Comparison of ENCODE assay signal across 24 mouse cellular contexts in genomic region chr1:171646429-171646940, GRCm38 (mm10). TPM values are rescaled to one million over a fixed set of nuclear protein-coding genes. Genes with fewer than 3 reads are reported as not detected.
DNase-seq lines count a peak whose midpoint lies in the region; ATAC-seq and TF ChIP-seq lines count a peak whose summit lies in the region.
"Had no signal": no experiment of that assay in that cellular context is flagged by ENCODE, and none has a peak within 500 bp of the region (broad histone marks: within the 10 kb centered on the region; RNA-seq: fewer than 3 reads in every experiment).

No protein-coding gene starts in this region.

- no peaks in the 10 kb centered on the region for H3K27me3 ChIP-seq in kidney, adult 2 months (replicated peaks; ENCODE audit: control insufficient read depth, insufficient read depth, low read length)
- no peaks in the 10 kb centered on the region for H3K27me3 ChIP-seq in small intestine, adult 2 months (ENCODE audit: control insufficient read depth, insufficient read depth, low read length)
- no peaks in the 10 kb centered on the region for H3K27me3 ChIP-seq in intestine, postnatal 0 days (replicated peaks; ENCODE audit: control insufficient read depth, insufficient read depth, low read length)
- H3K27me3 ChIP-seq: kidney, embryonic 15.5 days; Patski had no signal

- H3K9me3 ChIP-seq in intestine, postnatal 0 days (ENCODE audit: control insufficient read depth), result no peaks in the 10 kb centered on the region
- H3K9me3 ChIP-seq: heart, embryonic 10.5 days; kidney, embryonic 15.5 days had no signal

- 53% methylated on average over 5 of the region's 5 CpGs for WGBS in kidney, adult 2 months
- WGBS in small intestine, adult 2 months, result 66% methylated on average over 5 of the region's 5 CpGs
- 61% methylated on average over 5 of the region's 5 CpGs for WGBS in intestine, postnatal 0 days

- H3K9ac ChIP-seq in intestine, postnatal 0 days (ENCODE audit: low read depth, low read length), result no peak overlapping the region
- H3K9ac ChIP-seq: kidney, embryonic 15.5 days had no signal

- peak; percentile 7 for DNase-seq in kidney, adult 2 months
- no peak for DNase-seq in kidney, postnatal 25 days
- peak; percentile 35 to 37 for DNase-seq in B cell, adult 2 months
- DNase-seq in testis, postnatal 10 days (ENCODE audit: low spot score), result no peak
- DNase-seq: adrenal gland, adult 2 months; cerebellum, adult 2 months; cerebellum, postnatal 25 days; gastrocnemius, adult 2 months; kidney, postnatal 4 days; lung, postnatal 10 days; thymus, postnatal 4 days had no signal

- H3K27ac ChIP-seq in kidney, adult 2 months (ENCODE audit: insufficient read depth, low read depth, low read length), result no peak overlapping the region
- peak overlapping the region; percentile 71 for H3K27ac ChIP-seq in small intestine, adult 2 months (ENCODE audit: insufficient read depth, low read depth, low read length)
- H3K27ac ChIP-seq in intestine, postnatal 0 days (ENCODE audit: low read depth, low read length), result no peak overlapping the region
- H3K27ac ChIP-seq: gastrocnemius, adult 2 months; heart, embryonic 10.5 days; hindbrain, postnatal 0 days; kidney, embryonic 15.5 days had no signal

- no peaks in the 10 kb centered on the region for H3K4me1 ChIP-seq in kidney, adult 2 months (ENCODE audit: control insufficient read depth, insufficient read depth, low read length)
- H3K4me1 ChIP-seq in small intestine, adult 2 months (ENCODE audit: control insufficient read depth, insufficient read depth, insufficient read length, low read length), result no peaks in the 10 kb centered on the region; the same call in 1 of the 2 replicates
- no peaks in the 10 kb centered on the region for H3K4me1 ChIP-seq in intestine, postnatal 0 days (replicated peaks; ENCODE audit: control insufficient read depth, insufficient read depth, low read length)
- H3K4me1 ChIP-seq: heart, embryonic 10.5 days; kidney, embryonic 15.5 days had no signal

- no peak for TF ChIP-seq CTCF in kidney, adult 2 months (conservative IDR thresholded peaks at IDR 0.05; ENCODE audit: insufficient read depth, insufficient read length, low read depth, low read length)
- TF ChIP-seq CTCF in small intestine, adult 2 months (IDR thresholded peaks at IDR 0.05; ENCODE audit: extremely low read depth, insufficient read length, insufficient replicate concordance, low read depth, low read length), result no peak
- no peak for TF ChIP-seq CTCF in intestine, postnatal 0 days (IDR thresholded peaks at IDR 0.05; ENCODE audit: low read depth)

- H3K36me3 ChIP-seq in kidney, adult 2 months (ENCODE audit: control insufficient read depth, insufficient read depth, low read length), result no peaks in the 10 kb centered on the region
- H3K36me3 ChIP-seq in small intestine, adult 2 months (ENCODE audit: control insufficient read depth, insufficient read depth, low read length), result no peaks in the 10 kb centered on the region
- no peaks in the 10 kb centered on the region for H3K36me3 ChIP-seq in intestine, postnatal 0 days (ENCODE audit: control insufficient read depth, insufficient read depth)
- H3K36me3 ChIP-seq: G1E; heart, embryonic 10.5 days; kidney, embryonic 15.5 days had no signal

- H3K4me2 ChIP-seq in intestine, postnatal 0 days (replicated peaks; ENCODE audit: low read depth), result no peak overlapping the region
- H3K4me2 ChIP-seq: kidney, embryonic 15.5 days had no signal

- TF ChIP-seq POLR2A in kidney, adult 2 months (IDR thresholded peaks at IDR 0.05; ENCODE audit: low read depth, low read length), result no peak
- TF ChIP-seq POLR2A in small intestine, adult 2 months (IDR thresholded peaks at IDR 0.05; ENCODE audit: low read depth, low read length), result no peak

- peak; percentile 87 for ATAC-seq in granulocyte monocyte progenitor cell, adult 5-6 weeks (replicated peaks; ENCODE audit: poor library complexity, severe bottlenecking)
- ATAC-seq in intestine, postnatal 0 days, result no peak
- ATAC-seq: forebrain, embryonic 14.5 days; hindbrain, postnatal 0 days; intestine, embryonic 16.5 days; midbrain, embryonic 16.5 days; Patski had no signal

- no peak overlapping the region for H3K4me3 ChIP-seq in kidney, adult 2 months (ENCODE audit: insufficient read depth, low read depth, low read length)
- H3K4me3 ChIP-seq in small intestine, adult 2 months (ENCODE audit: low read depth, low read length), result peak overlapping the region; percentile 36
- H3K4me3 ChIP-seq in intestine, postnatal 0 days (ENCODE audit: low read depth, low read length), result no peak overlapping the region
- H3K4me3 ChIP-seq: gastrocnemius, adult 2 months; heart, embryonic 10.5 days; kidney, embryonic 15.5 days had no signal

RNA-seq across cellular contexts. Expression of gene Slamf7, which starts 6.3 kb away (rescaled TPM):
- 1.1 and 1.5 TPM in 2 replicates for polyA plus RNA-seq in kidney, adult 2 months (2012; rRNA removed)
- total RNA-seq in granulocyte monocyte progenitor cell, adult 5-6 weeks (2014; fragmentation: Nextera tagmentation), result 0.64 TPM in 1 of 2 replicates, not detected in the other
- 0.69 TPM in 1 of 2 replicates, not detected in the other for total RNA-seq in granulocyte monocyte progenitor cell, adult 5-6 weeks (2017)
- 1.2 and 1.6 TPM in 2 replicates for polyA plus RNA-seq in small intestine, adult 2 months (2012; rRNA removed)
- polyA plus RNA-seq in intestine, postnatal 0 days (2015; fragmentation: Nextera tagmentation; extraction: Ambion mirVana), result 0.18 and 0.21 TPM in 2 replicates
- total RNA-seq: hindbrain, postnatal 0 days had no signal
- polyA plus RNA-seq: forebrain, embryonic 14.5 days; G1E; heart, embryonic 10.5 days; hindbrain, postnatal 0 days; midbrain, embryonic 16.5 days; Patski had no signal

RNA-seq across cellular contexts. Expression of gene Cd48, which starts 35.3 kb away (rescaled TPM):
- 2.7 and 4.3 TPM in 2 replicates for polyA plus RNA-seq in kidney, adult 2 months (2012; rRNA removed)
- 167 and 179 TPM in 2 replicates for total RNA-seq in granulocyte monocyte progenitor cell, adult 5-6 weeks (2014; fragmentation: Nextera tagmentation)
- total RNA-seq in granulocyte monocyte progenitor cell, adult 5-6 weeks (2017), result 138 and 170 TPM in 2 replicates
- polyA plus RNA-seq in small intestine, adult 2 months (2012; rRNA removed), result 3.9 and 5.6 TPM in 2 replicates
- 3.9 and 4.3 TPM in 2 replicates for polyA plus RNA-seq in intestine, postnatal 0 days (2015; fragmentation: Nextera tagmentation; extraction: Ambion mirVana)
- total RNA-seq: G1E had no signal
- polyA plus RNA-seq: G1E, Patski had no signal

RNA-seq across cellular contexts. Expression of gene Ly9, which starts 39.3 kb away (rescaled TPM):
- polyA plus RNA-seq in kidney, adult 2 months (2012; rRNA removed), result 0.54 and 2.2 TPM in 2 replicates
- 19.8 and 22.0 TPM in 2 replicates for total RNA-seq in granulocyte monocyte progenitor cell, adult 5-6 weeks (2014; fragmentation: Nextera tagmentation)
- total RNA-seq in granulocyte monocyte progenitor cell, adult 5-6 weeks (2017), result 22.3 and 29.9 TPM in 2 replicates
- 0.85 and 1.5 TPM in 2 replicates for polyA plus RNA-seq in small intestine, adult 2 months (2012; rRNA removed)
- 0.18 and 0.55 TPM in 2 replicates for polyA plus RNA-seq in intestine, postnatal 0 days (2015; fragmentation: Nextera tagmentation; extraction: Ambion mirVana)
- total RNA-seq: gastrocnemius, adult 2 months; left cerebral cortex, postnatal 14 days had no signal
- polyA plus RNA-seq: forebrain, embryonic 14.5 days; G1E; heart, embryonic 10.5 days; hindbrain, postnatal 0 days; Patski; stomach, embryonic 14.5 days had no signal

Comparison
In these comparisons a context has a peak if more than half of its experiments do, and no peak if none do; other contexts are left out.
1. DNase-seq: peak in kidney, adult 2 months (single experiment) and B cell, adult 2 months (2 of 2); none in kidney, postnatal 25 days (0 of 2) and testis, postnatal 10 days (single experiment).